Mouse (Mus musculus) forebrain, embryonic 15.5 days (tissue): Measurements from ENCODE around the gene Mob3b. TPM values are rescaled to one million over a fixed set of nuclear protein-coding genes. Genes with fewer than 3 reads are reported as not detected.
A peak's percentile ranks its signal among the peaks of the same experiment; 100 is the strongest.

Experiments
- ATAC-seq: fragments of 200-750 bp; cut with Nextera tagmentation; replicated peaks from 2 replicates; pipeline ENCODE4 v1.8.0; 2017; ENCODE audit warnings: mild to moderate bottlenecking, moderate TSS enrichment, moderate library complexity
- H3K27ac ChIP-seq: fragments of 300-500 bp; sonication (generic); replicated peaks from 2 replicates; pipeline ENCODE4 v1.5.1; 2015; ENCODE audit warnings: mild to moderate bottlenecking, inconsistent platforms
- H3K27me3 ChIP-seq: fragments of 300-500 bp; sonication (generic); 2 replicates; pipeline ENCODE4 v1.6.1; 2015; ENCODE audit warnings: inconsistent platforms
- H3K36me3 ChIP-seq: fragments of 300-500 bp; sonication (generic); 2 replicates; pipeline ENCODE4 v1.6.1; 2015; ENCODE audit warnings: mild to moderate bottlenecking, inconsistent platforms
- H3K4me1 ChIP-seq: fragments of 300-500 bp; sonication (generic); 2 replicates; pipeline ENCODE4 v1.6.1; 2015; ENCODE audit warnings: inconsistent platforms
- H3K4me2 ChIP-seq: fragments of 300-500 bp; sonication (generic); replicated peaks from 2 replicates; pipeline ENCODE4 v1.6.1; 2015; ENCODE audit warnings: mild to moderate bottlenecking, inconsistent platforms
- H3K4me3 ChIP-seq: fragments of 300-500 bp; sonication (generic); 2 replicates; pipeline ENCODE4 v1.5.1; 2015; ENCODE audit warnings: mild to moderate bottlenecking, inconsistent platforms
- H3K9ac ChIP-seq: fragments of 300-500 bp; sonication (generic); replicated peaks from 2 replicates; pipeline ENCODE4 v1.6.1; 2015; ENCODE audit warnings: mild to moderate bottlenecking, inconsistent platforms
- H3K9me3 ChIP-seq: fragments of 300-500 bp; sonication (generic); 2 replicates; pipeline ENCODE4 v1.6.1; 2016; ENCODE audit warnings: inconsistent platforms
- WGBS: fragments of 180-500 bp; shearing (Covaris S2); methylation state at CpG from one replicate; pipeline ENCODE4 v1.1.7; 2015; ENCODE audit warnings: mixed read lengths; 5-methylcytosine and 5-hydroxymethylcytosine counted together
- polyA plus RNA-seq: library from polyadenylated mRNA; unstranded; fragments of >200 nt; fragmentation: Nextera tagmentation; extraction: Ambion mirVana; gene quantifications from 2 replicates; pipeline ENCODE4 v1.2.1, GENCODE M21; 2015

The Mob3b gene
- polyA plus RNA-seq, 1 experiment from 2014 or later = 5.6 TPM

DNA sequence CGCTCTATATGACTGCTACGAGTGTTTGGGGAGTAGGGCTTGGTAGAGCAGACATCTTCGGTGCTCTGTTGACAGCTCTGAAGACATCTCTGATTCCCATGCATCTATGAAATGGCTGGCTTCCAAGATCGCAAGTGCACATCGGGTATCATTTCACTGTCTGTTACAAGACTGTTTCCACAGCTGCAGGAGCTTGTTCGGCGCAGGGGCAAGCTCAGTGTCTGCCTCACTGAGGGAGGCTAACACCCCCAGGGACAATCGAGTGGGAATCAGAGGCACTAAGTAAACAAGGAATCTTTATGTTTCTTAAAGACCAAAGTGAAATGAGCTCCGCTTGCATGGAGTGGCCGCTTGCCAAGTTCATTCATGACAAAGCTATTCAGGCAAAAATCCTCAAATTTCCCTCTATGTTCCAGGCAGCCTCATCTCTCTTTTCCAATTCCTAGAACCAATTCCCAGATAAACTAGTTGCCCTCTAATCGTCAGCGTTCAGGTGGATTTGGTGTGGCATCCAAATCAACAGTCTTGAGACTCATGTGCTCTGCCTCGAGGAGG lies 12.4 kb upstream of the Mob3b start:
- 0 out of 2 replicates have a peak, but pooled peaks have one; percentile 16 for ATAC-seq
- no peaks in the 10 kb centered on the region for H3K27me3 ChIP-seq
- no peaks in the 10 kb centered on the region for H3K36me3 ChIP-seq
- peaks cover 7% of the 10 kb centered on the region for H3K4me1 ChIP-seq
- H3K27ac ChIP-seq = no peak overlapping the region
- H3K4me3 ChIP-seq = no peak overlapping the region
- no peaks in the 10 kb centered on the region for H3K9me3 ChIP-seq
- H3K9ac ChIP-seq = no peak overlapping the region
- 48% methylated on average over 13 of the region's 13 CpGs for WGBS
- no peak overlapping the region; the same call in 1 of the 2 replicates for H3K4me2 ChIP-seq

DNA sequence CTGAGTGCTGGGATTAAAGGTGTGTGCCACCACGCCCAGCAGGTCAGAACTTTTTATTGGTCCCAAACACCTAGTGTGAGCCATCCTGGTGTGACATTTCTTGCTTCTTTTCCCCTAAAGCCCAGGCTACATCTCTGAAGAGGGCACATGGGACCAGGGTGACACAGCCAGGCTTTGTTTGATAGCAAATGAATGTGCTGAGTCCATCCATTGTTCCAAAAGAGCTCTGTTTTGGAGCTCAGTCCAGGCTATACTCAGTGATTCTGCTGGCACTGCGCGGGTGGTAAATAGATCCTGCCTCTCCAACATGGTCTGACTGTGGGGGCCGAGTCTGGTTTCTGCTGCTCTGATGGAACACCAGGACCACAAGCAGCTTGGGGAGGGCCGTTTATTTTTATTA lies 10.6 kb upstream of the Mob3b start:
- no peak overlapping the region for H3K27ac ChIP-seq
- H3K9ac ChIP-seq = no peak overlapping the region
- ATAC-seq = no peak
- H3K4me2 ChIP-seq = no peak overlapping the region
- 87% methylated on average over 5 of the region's 5 CpGs for WGBS
- H3K27me3 ChIP-seq = no peaks in the 10 kb centered on the region
- no peaks in the 10 kb centered on the region for H3K36me3 ChIP-seq
- peaks cover 7% of the 10 kb centered on the region for H3K4me1 ChIP-seq
- no peak overlapping the region for H3K4me3 ChIP-seq
- no peaks in the 10 kb centered on the region for H3K9me3 ChIP-seq

DNA sequence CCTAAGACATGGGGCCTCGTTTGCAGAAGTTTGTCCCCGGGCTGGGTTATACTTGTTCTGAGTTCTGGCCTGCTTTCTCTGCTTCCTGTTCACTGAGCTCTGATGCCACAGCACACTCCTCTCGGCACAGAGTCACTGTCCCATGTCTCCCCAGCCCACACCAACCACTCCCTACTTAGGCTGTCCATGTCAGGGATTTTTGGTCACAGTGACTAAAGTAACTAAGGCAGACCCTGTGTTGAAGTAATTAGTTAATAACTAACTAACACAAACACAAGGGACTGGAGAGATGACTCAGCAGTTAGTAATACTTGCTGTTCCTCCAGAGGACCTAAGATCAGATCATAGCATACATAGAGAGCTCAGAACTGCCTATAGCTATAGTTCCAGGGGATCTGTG lies 8.7 kb upstream of the Mob3b start:
- Histone ChIP-seq H3K4me1 (peaks cover 7% of the 10 kb centered on the region), H3K9ac (no peak overlapping the region), H3K27me3 (no peaks in the 10 kb centered on the region), H3K27ac (no peak overlapping the region), H3K4me2 (no peak overlapping the region), H3K36me3 (no peaks in the 10 kb centered on the region), H3K4me3 (no peak overlapping the region), H3K9me3 (no peaks in the 10 kb centered on the region)
- ATAC-seq = no peak
- WGBS = 79% methylated on average over 3 of the region's 3 CpGs

DNA sequence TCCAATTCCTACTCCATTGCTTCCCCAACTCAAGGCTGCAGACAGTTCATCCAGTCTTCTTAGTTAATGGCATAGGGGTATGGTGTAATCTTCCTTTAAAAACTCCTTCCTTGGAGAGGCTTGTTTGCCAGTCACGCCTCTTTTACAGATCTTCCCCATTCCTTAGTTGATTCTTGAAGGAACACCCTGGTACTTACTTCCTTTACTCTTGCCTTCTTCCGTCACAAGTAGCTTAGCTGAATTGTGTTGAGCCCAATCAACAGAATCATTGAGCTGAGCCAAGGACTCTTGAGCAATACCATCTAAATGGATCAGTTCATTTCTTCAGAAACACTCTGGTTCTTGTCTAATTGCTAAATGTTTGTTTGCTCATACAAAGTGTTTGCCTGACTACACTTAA lies 8.0 kb upstream of the Mob3b start:
- H3K4me3 ChIP-seq = no peak overlapping the region
- H3K9ac ChIP-seq = no peak overlapping the region
- WGBS = 87% methylated on average over 2 of the region's 2 CpGs
- no peak overlapping the region for H3K4me2 ChIP-seq
- ATAC-seq = no peak
- no peaks in the 10 kb centered on the region for H3K27me3 ChIP-seq
- H3K4me1 ChIP-seq = peaks cover 7% of the 10 kb centered on the region
- no peak overlapping the region for H3K27ac ChIP-seq
- no peaks in the 10 kb centered on the region for H3K36me3 ChIP-seq
- no peaks in the 10 kb centered on the region for H3K9me3 ChIP-seq

DNA sequence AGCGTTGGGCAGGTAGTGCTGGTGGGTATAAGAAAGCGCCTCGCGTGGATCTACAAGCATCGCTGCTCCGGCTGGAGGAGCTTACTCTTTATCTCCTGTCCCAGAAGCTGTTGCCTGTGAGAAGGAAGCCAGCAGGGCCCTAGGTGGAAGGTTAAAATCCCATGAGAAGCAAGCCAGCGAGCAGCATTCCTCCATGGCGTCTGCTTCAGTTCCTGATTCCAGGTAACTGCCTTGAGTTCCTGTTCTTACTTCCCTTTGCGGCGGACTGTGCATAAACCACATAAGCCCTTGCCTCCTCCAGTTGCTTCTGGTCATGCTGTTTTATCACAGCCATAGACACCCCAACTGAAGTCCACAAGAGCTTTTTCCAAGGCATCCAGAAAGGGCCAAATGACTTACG lies 531 bp upstream of the Mob3b start:
- H3K4me2 ChIP-seq = no peak overlapping the region
- WGBS = 67% methylated on average over 11 of the region's 11 CpGs
- ATAC-seq = no peak

DNA sequence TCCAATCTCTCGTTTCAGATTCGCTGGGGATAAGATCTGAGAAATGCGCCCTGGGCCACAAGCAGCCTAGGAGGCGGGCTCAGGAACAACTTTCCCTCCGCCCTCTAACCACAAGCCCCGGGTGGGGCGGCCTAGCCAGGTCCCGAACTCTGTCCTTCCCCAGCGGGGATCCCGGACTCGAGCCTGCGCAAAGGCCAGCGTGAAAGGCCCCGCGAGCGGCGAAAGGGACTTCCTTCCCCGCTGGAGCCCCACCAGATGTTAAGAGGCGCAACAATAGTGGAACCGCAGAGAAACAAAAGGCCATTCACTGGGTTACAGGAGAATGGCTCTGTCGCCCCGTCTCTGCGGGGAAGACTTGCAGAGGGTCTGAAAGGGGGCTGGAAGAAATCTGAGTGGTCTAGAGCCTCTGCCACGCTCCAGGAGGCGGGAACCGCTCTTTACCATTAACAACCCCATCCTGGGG lies 1.1 kb downstream of the Mob3b start:
- WGBS = under 1% methylated on average over 26 of the region's 26 CpGs
- peak; percentile 75 for ATAC-seq
- Histone ChIP-seq H3K36me3 (no peaks in the 10 kb centered on the region), H3K4me3 (peak overlapping the region; percentile 50), H3K9me3 (no peaks in the 10 kb centered on the region), H3K4me1 (peaks cover 15% of the 10 kb centered on the region), H3K27ac (peak overlapping the region; percentile 23), H3K27me3 (no peaks in the 10 kb centered on the region), H3K9ac (peak overlapping the region; percentile 47), H3K4me2 (peak overlapping the region; percentile 79)

More for the DNA sequence above, 531 bp upstream of the Mob3b start:
- Histone ChIP-seq H3K9me3 (no peaks in the 10 kb centered on the region), H3K4me3 (no peak overlapping the region), H3K27ac (no peak overlapping the region), H3K36me3 (no peaks in the 10 kb centered on the region), H3K9ac (no peak overlapping the region), H3K27me3 (no peaks in the 10 kb centered on the region), H3K4me1 (peaks cover 15% of the 10 kb centered on the region)

DNA sequence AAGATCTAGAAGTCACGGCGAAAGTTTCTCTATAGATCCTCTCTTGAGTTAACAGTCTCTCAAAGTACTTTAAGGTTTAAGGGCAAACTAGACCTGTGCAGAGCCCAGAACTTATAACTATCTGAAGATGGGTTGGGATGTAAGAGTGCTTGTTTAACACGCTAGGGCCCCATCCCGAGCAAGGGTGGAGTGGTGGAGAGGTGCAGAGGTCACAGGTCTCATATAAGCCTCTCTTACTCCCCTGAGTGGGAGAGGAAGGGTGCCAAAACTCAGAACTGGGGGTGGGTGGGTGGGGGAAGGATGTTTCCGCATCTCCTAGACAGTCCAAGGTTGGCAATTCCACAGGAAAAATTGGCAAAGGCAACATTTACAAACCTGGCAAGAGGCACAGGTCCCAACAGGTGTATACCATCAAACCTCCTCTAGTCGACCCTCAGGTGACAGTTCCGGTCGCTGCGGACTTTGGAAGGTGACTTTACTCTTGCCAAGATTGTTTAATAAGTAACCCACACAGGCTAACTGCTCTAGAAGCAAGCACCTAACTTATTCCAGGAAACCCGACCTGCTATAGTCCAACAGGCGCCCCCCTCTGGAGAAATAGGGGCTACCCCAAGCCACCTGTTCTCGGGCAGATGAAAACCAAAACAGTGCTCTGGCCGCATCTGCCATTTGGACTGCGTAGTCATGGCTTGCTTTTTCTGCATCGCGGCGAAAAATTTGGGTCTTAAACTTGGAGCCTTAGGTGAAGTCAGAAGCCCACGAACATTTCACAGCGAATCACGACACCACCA lies 2.0 kb downstream of the Mob3b start:
- Histone ChIP-seq H3K4me1 (peaks cover 15% of the 10 kb centered on the region), H3K27ac (no peak overlapping the region), H3K4me3 (peak overlapping the region; percentile 50), H3K36me3 (no peaks in the 10 kb centered on the region), H3K9ac (peak overlapping the region; percentile 47; the same call in 1 of the 2 replicates), H3K27me3 (no peaks in the 10 kb centered on the region), H3K9me3 (no peaks in the 10 kb centered on the region), H3K4me2 (peak overlapping the region; percentile 79)
- WGBS = 24% methylated on average over 20 of the region's 20 CpGs
- ATAC-seq = 0 out of 2 replicates have a peak, but pooled peaks have one; percentile 32

DNA sequence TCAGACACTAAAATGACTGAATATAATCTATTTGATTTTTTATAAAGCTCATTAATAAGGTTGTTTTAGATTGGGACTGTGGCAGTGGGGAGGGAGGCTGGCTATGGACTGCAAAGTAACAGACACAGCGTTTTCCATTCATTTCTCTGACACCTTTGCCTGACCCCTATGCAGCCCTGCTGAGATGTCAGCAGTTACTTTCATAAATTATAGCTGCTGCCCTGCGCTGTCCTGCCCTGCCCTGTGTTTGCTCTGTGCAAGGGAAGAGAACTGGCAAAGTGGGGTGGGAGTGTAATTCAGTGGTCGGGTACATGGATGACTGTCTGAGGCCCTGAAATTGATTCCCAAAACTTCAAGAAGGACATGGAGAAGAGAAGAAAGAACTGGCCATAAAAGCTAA lies 3.2 kb downstream of the Mob3b start:
- no peak overlapping the region for H3K27ac ChIP-seq
- no peak overlapping the region for H3K4me2 ChIP-seq
- H3K9ac ChIP-seq = no peak overlapping the region
- ATAC-seq = no peak
- WGBS = 51% methylated on average over 3 of the region's 3 CpGs
- no peaks in the 10 kb centered on the region for H3K27me3 ChIP-seq
- H3K4me3 ChIP-seq = no peak overlapping the region
- H3K9me3 ChIP-seq = no peaks in the 10 kb centered on the region
- peaks cover 15% of the 10 kb centered on the region for H3K4me1 ChIP-seq
- no peaks in the 10 kb centered on the region for H3K36me3 ChIP-seq

DNA sequence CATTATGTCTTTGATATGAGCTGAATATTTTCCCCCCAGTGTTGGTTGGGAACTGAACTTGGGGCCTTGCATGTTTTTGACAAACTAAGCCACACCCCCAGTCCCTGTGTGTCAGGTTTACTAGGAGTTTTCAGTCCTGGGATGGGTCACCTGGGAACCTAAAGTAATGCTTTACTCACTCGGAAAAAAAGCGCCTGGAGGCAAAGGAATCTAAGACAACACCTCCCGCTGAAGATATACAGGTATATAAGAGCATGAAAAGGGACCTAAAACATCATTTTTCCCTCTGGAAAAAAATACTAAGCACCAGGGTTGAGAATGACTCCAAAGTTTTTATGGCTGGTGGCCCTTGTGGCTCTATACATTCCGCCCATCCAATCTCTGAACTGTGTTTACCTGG lies 5.5 kb downstream of the Mob3b start, which contains the start of gene Ifnk:
Gene Ifnk (plus strand): TSS at position 301 of the 400 bp plus-strand sequence.
- Histone ChIP-seq H3K4me3 (no peak within 1 kb of the TSS), H3K27me3 (no peaks in the 10 kb centered on the region), H3K27ac (no peak within 1 kb of the TSS), H3K9ac (no peak within 1 kb of the TSS), H3K9me3 (no peaks in the 10 kb centered on the region), H3K4me2 (no peak within 1 kb of the TSS), H3K36me3 (no peaks in the 10 kb centered on the region), H3K4me1 (peaks cover 13% of the 10 kb centered on the region)
- ATAC-seq = no peak
- 86% methylated on average over 4 of the region's 4 CpGs for WGBS

DNA sequence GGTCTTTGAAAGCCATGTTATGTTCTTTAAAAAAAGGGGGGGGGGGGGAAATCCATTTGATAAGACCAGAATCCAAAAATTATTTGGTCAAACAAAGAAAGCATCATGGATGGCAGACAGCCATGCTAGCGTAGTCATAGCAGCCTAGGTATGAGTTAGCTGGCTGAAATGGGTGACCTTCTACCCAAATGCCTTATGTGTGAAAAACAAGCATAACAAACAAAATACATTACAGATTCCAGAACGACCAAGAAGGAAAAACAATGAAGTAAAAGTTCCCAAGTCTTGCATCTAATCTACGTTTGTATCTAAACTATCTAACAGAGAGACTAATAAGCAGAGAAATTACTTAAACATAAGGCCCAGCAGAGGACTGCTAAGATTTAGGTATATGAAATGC lies 6.6 kb downstream of the Mob3b start:
- H3K4me2 ChIP-seq = no peak overlapping the region
- no peaks in the 10 kb centered on the region for H3K9me3 ChIP-seq
- H3K4me3 ChIP-seq = no peak overlapping the region
- H3K9ac ChIP-seq = no peak overlapping the region
- no peaks in the 10 kb centered on the region for H3K27me3 ChIP-seq
- no peaks in the 10 kb centered on the region for H3K36me3 ChIP-seq
- no peak overlapping the region for H3K27ac ChIP-seq
- no peak for ATAC-seq
- WGBS = 88% methylated on average over 3 of the region's 3 CpGs
- H3K4me1 ChIP-seq = peaks cover 3% of the 10 kb centered on the region

DNA sequence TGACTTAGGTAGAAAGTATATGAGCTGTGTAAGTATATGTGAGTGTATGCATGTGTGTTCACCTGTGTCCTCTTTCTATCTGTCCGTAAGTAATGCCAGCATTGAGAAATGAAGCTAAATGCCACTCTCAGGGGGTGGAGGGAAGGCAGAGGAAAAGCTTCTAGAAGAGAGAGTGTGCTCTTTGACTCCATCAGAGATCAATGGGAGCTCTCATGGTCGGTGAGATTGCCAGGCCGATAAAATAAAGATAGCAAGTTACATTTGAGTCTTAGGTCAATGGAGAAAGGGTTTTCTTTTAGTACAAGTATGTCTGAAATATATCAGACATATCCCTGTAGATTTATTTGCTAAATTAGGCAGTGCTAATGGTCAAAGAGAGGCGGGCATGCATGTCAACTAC lies 9.0 kb downstream of the Mob3b start:
- Histone ChIP-seq H3K27me3 (no peaks in the 10 kb centered on the region), H3K4me3 (no peak overlapping the region), H3K9ac (no peak overlapping the region), H3K4me2 (no peak overlapping the region), H3K4me1 (no peaks in the 10 kb centered on the region), H3K27ac (no peak overlapping the region), H3K9me3 (no peaks in the 10 kb centered on the region), H3K36me3 (no peaks in the 10 kb centered on the region)
- WGBS = 89% methylated on average over 4 of the region's 4 CpGs
- ATAC-seq = no peak

DNA sequence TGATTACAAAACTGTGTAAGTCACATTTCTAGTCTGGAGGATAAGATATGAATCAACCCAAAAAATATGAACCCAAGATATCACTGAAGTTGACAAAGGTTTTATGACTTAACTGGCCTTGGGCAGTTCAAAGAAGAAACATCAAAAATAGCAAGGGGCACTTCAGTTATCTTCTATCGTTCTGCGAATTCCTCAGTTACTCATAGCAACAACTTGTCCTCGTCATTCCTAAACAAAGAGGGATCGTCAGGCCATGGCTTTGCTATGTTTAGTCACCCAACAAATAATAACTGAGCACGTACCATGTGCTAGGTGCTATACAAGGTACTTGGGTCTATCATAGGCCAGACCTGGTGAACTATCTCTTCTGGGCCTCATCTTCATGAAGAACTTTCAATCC lies 10.7 kb downstream of the Mob3b start:
- ATAC-seq = no peak
- Histone ChIP-seq H3K27me3 (no peaks in the 10 kb centered on the region), H3K27ac (no peak overlapping the region), H3K4me2 (no peak overlapping the region), H3K9me3 (no peaks in the 10 kb centered on the region), H3K4me1 (no peaks in the 10 kb centered on the region), H3K9ac (no peak overlapping the region), H3K4me3 (no peak overlapping the region), H3K36me3 (no peaks in the 10 kb centered on the region)
- 94% methylated on average over 5 of the region's 5 CpGs for WGBS
